8 mouse cellular contexts compared by ENCODE assay signal in the genomic region with DNA sequence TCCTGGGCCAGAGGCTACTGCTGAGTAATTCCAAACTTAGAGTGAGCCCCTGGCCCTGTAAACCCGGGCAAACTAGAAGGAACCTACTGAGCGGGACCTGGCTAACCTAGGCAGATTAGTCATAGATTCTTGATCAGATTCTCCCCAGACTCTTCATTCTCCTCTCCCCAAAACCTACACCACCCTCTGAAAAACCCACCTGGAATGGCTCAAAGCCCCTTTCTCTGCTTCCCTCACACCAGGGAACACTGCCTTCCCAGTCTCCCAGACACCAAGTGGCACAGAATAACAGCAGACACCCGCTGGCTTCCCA. TPM values are rescaled to one million over a fixed set of nuclear protein-coding genes. Genes with fewer than 3 reads are reported as not detected.
DNase-seq lines count a peak whose midpoint lies in the region; ATAC-seq and TF ChIP-seq lines count a peak whose summit lies in the region.

No protein-coding gene starts in this region.

- H3K36me3 ChIP-seq in lung, embryonic 14.5 days (ENCODE audit: insufficient read depth), result peaks cover 25% of the 10 kb centered on the region; the same call in 1 of the 2 replicates
- H3K36me3 ChIP-seq in forebrain, embryonic 12.5 days (replicated peaks), result peaks cover 10% of the 10 kb centered on the region
- no peaks in the 10 kb centered on the region; the same call in 1 of the 2 replicates for H3K36me3 ChIP-seq in limb, embryonic 11.5 days (ENCODE audit: control insufficient read depth, insufficient read depth, low read length)
- no peaks in the 10 kb centered on the region for H3K36me3 ChIP-seq in neural tube, embryonic 15.5 days

- no peak for TF ChIP-seq CTCF in lung, embryonic 14.5 days (IDR thresholded peaks at IDR 0.05; ENCODE audit: low read depth)

- H3K9me3 ChIP-seq in lung, embryonic 14.5 days (ENCODE audit: low read depth, low read length), result no peaks in the 10 kb centered on the region
- no peaks in the 10 kb centered on the region for H3K9me3 ChIP-seq in forebrain, embryonic 12.5 days
- no peaks in the 10 kb centered on the region for H3K9me3 ChIP-seq in limb, embryonic 11.5 days (ENCODE audit: control insufficient read depth, low read length)
- H3K9me3 ChIP-seq in neural tube, embryonic 15.5 days (replicated peaks), result no peaks in the 10 kb centered on the region

- peak overlapping the region; percentile 71; the same call in 1 of the 2 replicates for H3K9ac ChIP-seq in lung, embryonic 14.5 days
- peak overlapping the region; percentile 86 for H3K9ac ChIP-seq in forebrain, embryonic 12.5 days
- peak overlapping the region; percentile 73 for H3K9ac ChIP-seq in limb, embryonic 11.5 days (ENCODE audit: low read length)
- peak overlapping the region; percentile 73 for H3K9ac ChIP-seq in neural tube, embryonic 15.5 days (replicated peaks)

- H3K4me3 ChIP-seq in lung, embryonic 14.5 days (ENCODE audit: low read depth, low read length), result peak overlapping the region; percentile 68
- peak overlapping the region; percentile 59 for H3K4me3 ChIP-seq in forebrain, embryonic 12.5 days (replicated peaks)
- H3K4me3 ChIP-seq in limb, embryonic 11.5 days (ENCODE audit: low read depth, low read length), result peak overlapping the region; percentile 78
- peak overlapping the region; percentile 77 for H3K4me3 ChIP-seq in neural tube, embryonic 15.5 days (replicated peaks)

- peaks cover 48% of the 10 kb centered on the region for H3K4me1 ChIP-seq in lung, embryonic 14.5 days (ENCODE audit: insufficient read depth)
- peaks cover 92% of the 10 kb centered on the region for H3K4me1 ChIP-seq in forebrain, embryonic 12.5 days
- H3K4me1 ChIP-seq in limb, embryonic 11.5 days (ENCODE audit: control insufficient read depth, insufficient read depth, low read length), result peaks cover 28% of the 10 kb centered on the region
- peaks cover 83% of the 10 kb centered on the region for H3K4me1 ChIP-seq in neural tube, embryonic 15.5 days

- WGBS in lung, embryonic 14.5 days, result 33% methylated on average over 3 of the region's 3 CpGs
- 10% methylated on average over 3 of the region's 3 CpGs for WGBS in forebrain, embryonic 12.5 days
- WGBS in limb, embryonic 11.5 days, result 42% methylated on average over 3 of the region's 3 CpGs
- 21% methylated on average over 3 of the region's 3 CpGs for WGBS in neural tube, embryonic 15.5 days

- no peaks in the 10 kb centered on the region for H3K27me3 ChIP-seq in lung, embryonic 14.5 days (ENCODE audit: insufficient read depth, low read length)
- H3K27me3 ChIP-seq in forebrain, embryonic 12.5 days, result no peaks in the 10 kb centered on the region
- H3K27me3 ChIP-seq in limb, embryonic 11.5 days (ENCODE audit: control insufficient read depth, insufficient read depth, low read length), result no peaks in the 10 kb centered on the region
- no peaks in the 10 kb centered on the region for H3K27me3 ChIP-seq in neural tube, embryonic 15.5 days (replicated peaks)

- ATAC-seq in lung, embryonic 14.5 days (ENCODE audit: insufficient read depth), result no peak
- no peak for ATAC-seq in forebrain, embryonic 12.5 days (ENCODE audit: low FRiP score)
- no peak for ATAC-seq in limb, embryonic 11.5 days (ENCODE audit: insufficient number of reproducible peaks, low FRiP score, low TSS enrichment, low read depth)
- no peak for ATAC-seq in neural tube, embryonic 15.5 days (ENCODE audit: low FRiP score)

- H3K4me2 ChIP-seq in lung, embryonic 14.5 days, result peak overlapping the region; percentile 88
- H3K4me2 ChIP-seq in forebrain, embryonic 12.5 days, result peak overlapping the region; percentile 80
- peak overlapping the region; percentile 87 for H3K4me2 ChIP-seq in limb, embryonic 11.5 days (ENCODE audit: low read depth, severe bottlenecking)
- peak overlapping the region; percentile 70 for H3K4me2 ChIP-seq in neural tube, embryonic 15.5 days

- DNase-seq in lung, embryonic 14.5 days, result no peak
- DNase-seq in lung, postnatal 14 days, result no peak
- no peak for DNase-seq in limb, embryonic 11.5 days (ENCODE audit: low spot score)
- DNase-seq in right cerebral cortex, adult 2 months (ENCODE audit: low spot score in 2 of 2), result no peak
- no peak for DNase-seq in adrenal gland, postnatal 36 days
- no peak for DNase-seq in frontal cortex, postnatal 36 days (ENCODE audit: low spot score in 2 of 2)

- peak overlapping the region; percentile 12; the same call in 1 of the 2 replicates for H3K27ac ChIP-seq in lung, embryonic 14.5 days (ENCODE audit: low read depth)
- peak overlapping the region; percentile 98 for H3K27ac ChIP-seq in forebrain, embryonic 12.5 days
- H3K27ac ChIP-seq in limb, embryonic 11.5 days (replicated peaks; ENCODE audit: low read depth, low read length), result no peak overlapping the region
- H3K27ac ChIP-seq in neural tube, embryonic 15.5 days (replicated peaks), result peak overlapping the region; percentile 98

RNA-seq across cellular contexts. Expression of gene Tet3, which starts 18.7 kb away (rescaled TPM):
- polyA plus RNA-seq in lung, embryonic 14.5 days (2014; fragmentation: Nextera tagmentation; extraction: Ambion mirVana), result 34.4 and 36.9 TPM in 2 replicates
- polyA plus RNA-seq in forebrain, embryonic 12.5 days (2016; fragmentation: Nextera tagmentation; extraction: Ambion mirVana), result 62.7 and 74.3 TPM in 2 replicates
- 32.5 and 35.8 TPM in 2 replicates for polyA plus RNA-seq in limb, embryonic 11.5 days (2014; fragmentation: Nextera tagmentation; extraction: Ambion mirVana)
- polyA plus RNA-seq in neural tube, embryonic 15.5 days (2015; fragmentation: Nextera tagmentation; extraction: Ambion mirVana), result 57.9 and 58.9 TPM in 2 replicates
- 10 to 100 TPM; 25.2 to 38.5 TPM for total RNA-seq in adrenal gland, postnatal 36 days (2021)
